Mouse (Mus musculus): ENCODE results near the gene Igf1r. TPM values are rescaled to one million over a fixed set of nuclear protein-coding genes. Genes with fewer than 3 reads are reported as not detected.

Igf1r gene
- polyA plus RNA-seq, 1 experiment from 2014 or later, result 15.2 TPM

DNA sequence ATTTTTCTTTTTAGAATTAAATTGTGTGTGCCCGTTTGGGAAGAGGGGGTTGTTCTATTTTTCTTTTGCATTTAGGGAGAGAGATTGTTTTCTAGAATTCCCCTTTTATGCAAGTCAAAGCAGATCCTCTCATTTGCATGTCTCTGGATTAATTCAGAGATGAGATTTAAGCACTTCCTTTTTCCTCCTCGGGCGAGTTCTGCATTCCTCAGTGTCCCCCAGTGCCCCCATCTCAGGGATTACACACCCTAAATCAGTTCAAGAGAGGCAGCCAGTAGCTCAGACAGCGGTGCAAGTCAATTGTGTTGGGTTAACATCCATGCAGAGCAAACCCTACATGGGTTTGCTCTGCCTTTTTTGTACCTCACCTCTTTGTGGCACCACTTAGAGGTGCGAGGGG is 261.2 kb downstream of the Igf1r start:
- WGBS, result 85% methylated on average over 5 of the region's 5 CpGs

DNA sequence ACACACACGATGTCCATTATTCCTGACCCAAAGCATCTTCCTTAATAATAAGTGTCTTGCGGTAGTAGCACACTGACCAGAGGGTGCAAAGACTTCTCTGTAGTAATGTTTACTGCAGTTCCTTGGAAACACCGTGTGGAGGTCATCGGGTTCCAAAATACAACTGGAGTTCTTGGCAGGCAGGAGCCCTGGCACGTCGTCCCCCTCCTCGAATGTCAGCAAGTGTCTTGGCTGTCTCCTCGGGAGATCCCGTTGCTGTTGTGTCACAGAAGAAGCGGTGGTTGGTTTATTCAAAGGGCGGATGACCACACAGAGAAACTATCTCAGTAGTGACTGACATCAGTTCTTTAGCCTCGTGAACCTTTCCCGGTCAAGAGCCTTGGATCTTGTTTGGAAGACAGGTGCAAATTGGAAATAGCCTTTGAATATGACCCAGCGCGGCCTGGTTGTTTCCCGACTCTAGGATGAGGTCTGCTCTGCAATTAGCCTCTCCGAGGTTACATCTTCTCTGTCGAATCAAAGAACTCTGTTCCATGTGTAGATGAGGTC is 263.0 kb downstream of the Igf1r start:
- whole genome bisulfite sequencing, result 85% methylated on average over 18 of the region's 18 CpGs
- no peaks in the 10 kb centered on the region for H3K27me3 ChIP-seq (replicated peaks)
- H3K9ac ChIP-seq, result no peak overlapping the region
- ATAC-seq, result no peak
- no peaks in the 10 kb centered on the region for H3K9me3 ChIP-seq
- H3K4me1 ChIP-seq (replicated peaks), result no peaks in the 10 kb centered on the region
- peaks cover 11% of the 10 kb centered on the region; the same call in 1 of the 2 replicates for H3K36me3 ChIP-seq
- no peak overlapping the region for H3K27ac ChIP-seq
- no peak overlapping the region for H3K4me3 ChIP-seq (replicated peaks)
- H3K4me2 ChIP-seq (replicated peaks), result no peak overlapping the region

More for the DNA sequence above, 261.2 kb downstream of the Igf1r start:
- Histone ChIP-seq H3K4me3 (replicated peaks) (no peak overlapping the region), H3K4me1 (replicated peaks) (no peaks in the 10 kb centered on the region), H3K4me2 (replicated peaks) (no peak overlapping the region), H3K36me3 (peaks cover 15% of the 10 kb centered on the region), H3K27me3 (replicated peaks) (no peaks in the 10 kb centered on the region), H3K9me3 (no peaks in the 10 kb centered on the region), H3K9ac (no peak overlapping the region), H3K27ac (no peak overlapping the region)
- no peak for ATAC-seq

DNA sequence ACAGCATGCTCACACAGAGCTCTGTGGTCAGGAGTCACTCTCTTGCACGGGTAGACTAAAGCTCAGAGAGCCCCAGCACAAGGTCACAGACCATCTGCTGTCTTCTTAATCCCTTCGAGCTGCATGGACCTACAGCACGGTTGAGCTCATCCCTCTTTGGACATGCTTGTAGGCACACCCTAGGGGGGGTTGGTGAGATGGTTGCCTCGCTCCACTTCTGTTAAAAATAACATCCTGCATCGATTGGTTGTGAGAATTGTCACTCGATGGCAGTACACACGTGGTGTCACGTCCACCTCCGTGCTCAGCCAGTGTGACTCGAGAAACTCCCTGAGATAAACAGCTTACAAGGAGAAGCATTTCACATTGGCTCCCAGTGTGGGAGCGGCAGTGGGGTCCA is 266.3 kb downstream of the Igf1r start:
- ATAC-seq, result no peak
- Histone ChIP-seq H3K4me3 (replicated peaks) (no peak overlapping the region), H3K36me3 (peaks cover 6% of the 10 kb centered on the region; the same call in 1 of the 2 replicates), H3K27me3 (replicated peaks) (no peaks in the 10 kb centered on the region), H3K27ac (no peak overlapping the region), H3K9me3 (no peaks in the 10 kb centered on the region), H3K9ac (no peak overlapping the region), H3K4me1 (replicated peaks) (no peaks in the 10 kb centered on the region), H3K4me2 (replicated peaks) (no peak overlapping the region)
- WGBS, result 91% methylated on average over 11 of the region's 11 CpGs

DNA sequence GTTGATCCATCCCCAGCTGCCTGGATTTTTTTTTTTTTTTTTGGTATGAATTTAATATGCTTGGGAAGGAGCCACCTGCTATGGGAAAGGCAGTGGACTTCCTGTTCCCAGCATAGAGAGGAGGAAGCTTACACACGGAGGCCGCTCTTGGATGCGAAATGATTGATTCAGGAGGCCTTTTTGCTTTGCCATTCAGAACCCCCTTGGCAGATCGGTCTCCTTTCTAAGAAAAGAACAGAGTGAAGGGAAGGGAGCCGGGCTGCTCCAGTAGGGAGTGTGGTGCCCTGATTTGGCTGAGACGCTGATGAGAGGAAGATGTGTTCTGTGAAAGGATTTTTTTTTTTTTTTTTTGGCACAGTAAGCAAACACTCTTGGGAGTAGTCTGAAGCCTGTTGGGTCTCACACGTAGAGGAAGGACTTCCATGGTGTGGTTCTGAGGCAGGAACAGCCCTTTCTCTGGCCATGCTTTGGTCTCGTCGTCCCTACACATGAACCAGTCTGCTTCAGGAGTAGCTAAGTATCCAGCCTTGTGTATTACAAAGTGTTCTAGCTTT is 269.1 kb downstream of the Igf1r start:
- no peak overlapping the region for H3K9ac ChIP-seq
- H3K36me3 ChIP-seq, result peaks cover 6% of the 10 kb centered on the region; the same call in 1 of the 2 replicates
- H3K4me3 ChIP-seq (replicated peaks), result no peak overlapping the region
- no peaks in the 10 kb centered on the region for H3K27me3 ChIP-seq (replicated peaks)
- no peak overlapping the region for H3K27ac ChIP-seq
- no peak overlapping the region for H3K4me2 ChIP-seq (replicated peaks)
- H3K9me3 ChIP-seq, result no peaks in the 10 kb centered on the region
- no peak for ATAC-seq
- H3K4me1 ChIP-seq (replicated peaks), result no peaks in the 10 kb centered on the region
- WGBS, result 79% methylated on average over 9 of the region's 9 CpGs

DNA sequence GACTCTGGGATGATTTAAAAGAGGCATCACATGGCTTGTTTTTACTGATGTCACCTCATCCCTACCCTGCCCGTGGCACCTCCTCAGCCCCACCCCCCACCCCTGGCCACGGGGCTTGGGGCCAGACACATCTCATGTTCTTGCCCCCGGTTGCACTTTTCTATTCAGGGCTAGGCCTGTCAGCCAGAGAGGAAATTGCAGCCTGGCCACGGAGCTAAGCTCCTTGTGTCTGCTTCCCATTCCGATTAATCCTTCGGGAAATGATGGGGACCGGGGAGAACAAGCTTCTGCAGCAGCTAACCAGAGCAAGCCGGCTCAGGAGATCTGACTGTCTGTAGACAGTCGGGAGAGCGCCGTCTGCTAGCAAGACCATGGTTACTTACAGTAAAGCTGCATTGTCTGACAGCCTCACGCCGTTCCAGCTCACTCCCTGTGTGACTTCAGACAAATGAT is 270.8 kb downstream of the Igf1r start:
- H3K9me3 ChIP-seq, result no peaks in the 10 kb centered on the region
- 0 out of 2 replicates have a peak, but pooled peaks cover under 1% of the 10 kb centered on the region for H3K4me1 ChIP-seq (replicated peaks)
- peak overlapping the region; percentile 56; the same call in 1 of the 2 replicates for H3K27ac ChIP-seq
- 57% methylated on average over 13 of the region's 13 CpGs for WGBS
- peak; percentile 55 for ATAC-seq
- no peaks in the 10 kb centered on the region for H3K27me3 ChIP-seq (replicated peaks)
- H3K36me3 ChIP-seq, result 0 out of 2 replicates have a peak, but pooled peaks cover 4% of the 10 kb centered on the region
- H3K4me3 ChIP-seq (replicated peaks), result no peak overlapping the region
- no peak overlapping the region for H3K9ac ChIP-seq
- H3K4me2 ChIP-seq (replicated peaks), result no peak overlapping the region

DNA sequence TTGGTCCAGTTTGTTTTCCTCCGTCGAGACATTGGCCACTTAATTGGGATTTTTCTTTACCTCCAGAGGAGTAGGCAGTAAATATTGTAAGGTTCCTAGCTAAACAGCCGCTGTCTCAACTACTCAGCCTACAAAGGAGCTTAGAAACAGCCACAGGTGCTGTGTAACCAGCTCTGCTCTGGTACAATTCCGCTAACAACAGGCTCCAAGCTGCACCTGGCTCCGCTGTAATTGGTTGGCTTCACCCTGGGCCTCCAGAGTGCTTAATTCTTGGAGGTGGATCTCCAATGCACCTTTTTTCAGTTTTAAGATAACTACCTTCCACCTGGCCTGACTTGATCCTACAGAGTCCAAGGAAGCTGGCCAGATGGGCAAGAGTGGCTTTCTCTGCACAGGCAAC is 271.4 kb downstream of the Igf1r start:
- H3K9ac ChIP-seq, result no peak overlapping the region
- no peaks in the 10 kb centered on the region for H3K27me3 ChIP-seq (replicated peaks)
- no peak for ATAC-seq
- H3K36me3 ChIP-seq, result 0 out of 2 replicates have a peak, but pooled peaks cover 4% of the 10 kb centered on the region
- no peak overlapping the region for H3K27ac ChIP-seq
- no peak overlapping the region for H3K4me3 ChIP-seq (replicated peaks)
- H3K9me3 ChIP-seq, result no peaks in the 10 kb centered on the region
- H3K4me2 ChIP-seq (replicated peaks), result no peak overlapping the region
- WGBS, result 91% methylated on average over 5 of the region's 5 CpGs
- 0 out of 2 replicates have a peak, but pooled peaks cover 3% of the 10 kb centered on the region for H3K4me1 ChIP-seq (replicated peaks)

DNA sequence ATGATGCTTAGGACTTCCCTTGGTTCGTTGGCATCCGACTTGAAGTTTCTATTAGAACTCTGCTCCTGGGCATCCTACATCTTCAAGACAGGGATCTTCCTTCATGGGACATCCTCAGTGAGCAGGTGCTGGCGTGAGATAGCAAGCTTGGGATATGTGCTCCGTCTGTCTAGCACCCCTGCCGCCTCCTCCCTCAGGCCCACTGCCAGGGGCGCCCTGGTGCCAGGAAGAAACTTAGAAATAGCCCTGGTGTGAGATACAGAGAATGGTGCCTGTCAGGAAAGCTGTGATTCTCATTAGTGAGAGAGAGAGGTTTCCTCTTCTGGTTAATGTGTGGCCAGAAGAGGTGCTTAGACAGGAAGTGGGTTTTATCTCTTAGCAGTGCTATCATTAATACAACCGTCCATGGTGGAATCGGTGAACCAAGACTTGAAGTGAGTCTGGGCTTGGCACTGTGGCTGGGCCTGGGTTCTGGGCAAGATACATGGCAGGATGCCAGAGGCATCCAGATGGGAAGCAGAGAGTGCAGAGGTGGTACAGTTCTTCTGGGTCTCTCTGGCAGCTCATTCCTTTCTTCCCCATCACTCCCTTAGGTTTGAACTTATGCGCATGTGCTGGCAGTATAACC is 272.9 kb downstream of the Igf1r start:
- Histone ChIP-seq H3K4me3 (replicated peaks) (no peak overlapping the region), H3K4me2 (replicated peaks) (no peak overlapping the region), H3K4me1 (replicated peaks) (0 out of 2 replicates have a peak, but pooled peaks cover 3% of the 10 kb centered on the region), H3K27me3 (replicated peaks) (no peaks in the 10 kb centered on the region), H3K36me3 (0 out of 2 replicates have a peak, but pooled peaks cover 4% of the 10 kb centered on the region), H3K9ac (no peak overlapping the region), H3K27ac (no peak overlapping the region), H3K9me3 (no peaks in the 10 kb centered on the region)
- no peak for ATAC-seq
- 85% methylated on average over 9 of the region's 9 CpGs for WGBS

DNA sequence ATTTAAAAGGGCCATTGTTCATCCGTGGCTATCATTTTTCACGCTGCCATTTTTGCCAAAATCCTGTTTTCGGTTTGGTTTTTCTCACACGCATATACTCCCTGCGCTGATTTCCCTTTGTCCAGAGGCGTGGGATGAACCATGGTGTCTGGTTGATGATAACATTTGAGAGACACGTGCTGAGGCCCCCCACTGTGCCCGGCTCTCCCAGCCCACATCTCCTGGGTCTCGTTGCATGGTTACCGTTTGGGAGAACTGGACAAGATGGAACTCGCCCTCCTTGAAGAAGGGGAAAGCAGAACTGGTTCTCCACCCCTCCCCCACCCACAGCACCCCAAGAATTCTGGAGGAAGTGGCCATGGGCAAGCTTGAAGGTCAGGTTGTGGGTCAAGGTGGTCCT is 274.4 kb downstream of the Igf1r start:
- H3K4me3 ChIP-seq (replicated peaks), result no peak overlapping the region
- H3K27me3 ChIP-seq (replicated peaks), result no peaks in the 10 kb centered on the region
- H3K4me1 ChIP-seq (replicated peaks), result 0 out of 2 replicates have a peak, but pooled peaks cover 3% of the 10 kb centered on the region
- H3K36me3 ChIP-seq, result 0 out of 2 replicates have a peak, but pooled peaks cover 4% of the 10 kb centered on the region
- 88% methylated on average over 11 of the region's 11 CpGs for WGBS
- H3K9me3 ChIP-seq, result no peaks in the 10 kb centered on the region
- H3K9ac ChIP-seq, result no peak overlapping the region
- H3K27ac ChIP-seq, result no peak overlapping the region
- no peak overlapping the region for H3K4me2 ChIP-seq (replicated peaks)
- ATAC-seq, result no peak

DNA sequence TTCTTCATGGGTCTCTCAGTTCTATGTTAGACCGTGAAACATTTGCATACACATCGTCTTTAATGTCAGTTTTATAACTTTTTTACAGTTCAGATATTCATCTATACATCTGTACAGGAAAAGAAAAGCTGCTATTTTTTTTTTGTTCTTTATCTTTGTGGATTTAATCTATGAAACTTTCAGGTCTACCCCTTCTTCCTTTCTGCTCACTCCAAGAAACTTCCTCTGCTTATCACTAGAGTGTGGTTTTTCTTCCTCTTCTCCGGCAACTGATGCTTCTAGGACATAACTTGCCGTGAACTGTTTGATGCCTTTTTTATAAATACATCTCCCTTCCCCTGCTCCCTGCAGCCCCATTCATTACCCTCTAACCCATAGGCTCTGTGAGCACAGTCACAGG is 275.0 kb downstream of the Igf1r start:
- H3K27me3 ChIP-seq (replicated peaks), result no peaks in the 10 kb centered on the region
- no peak overlapping the region for H3K4me2 ChIP-seq (replicated peaks)
- 0 out of 2 replicates have a peak, but pooled peaks cover 4% of the 10 kb centered on the region for H3K36me3 ChIP-seq
- 83% methylated on average over 4 of the region's 4 CpGs for WGBS
- no peak overlapping the region for H3K9ac ChIP-seq
- H3K4me3 ChIP-seq (replicated peaks), result no peak overlapping the region
- no peaks in the 10 kb centered on the region for H3K9me3 ChIP-seq
- H3K27ac ChIP-seq, result no peak overlapping the region
- ATAC-seq, result no peak
- H3K4me1 ChIP-seq (replicated peaks), result 0 out of 2 replicates have a peak, but pooled peaks cover 3% of the 10 kb centered on the region

DNA sequence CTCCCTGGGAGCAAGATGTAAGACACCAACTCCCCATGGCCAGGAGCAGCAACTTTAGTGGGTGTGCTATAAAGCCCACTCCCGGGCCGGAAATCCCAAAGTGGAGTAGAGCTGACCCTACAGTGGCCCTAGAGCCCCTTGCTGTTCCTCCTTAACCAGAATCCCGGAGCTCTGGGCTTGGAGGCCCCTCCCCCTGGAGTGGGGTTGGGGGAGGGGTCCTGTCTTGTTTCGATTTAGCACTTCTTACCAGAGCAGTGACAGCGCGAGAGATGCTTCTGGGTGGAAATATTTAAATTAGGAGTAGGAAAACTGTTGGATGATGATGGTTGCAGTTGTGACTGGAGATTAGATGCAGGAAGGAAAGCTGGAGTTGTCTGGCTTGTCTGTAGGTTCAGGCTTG is 275.9 kb downstream of the Igf1r start:
- WGBS, result 53% methylated on average over 6 of the region's 6 CpGs
- no peak overlapping the region for H3K9ac ChIP-seq
- H3K27me3 ChIP-seq (replicated peaks), result no peaks in the 10 kb centered on the region
- H3K9me3 ChIP-seq, result no peaks in the 10 kb centered on the region
- no peak overlapping the region for H3K27ac ChIP-seq
- H3K4me3 ChIP-seq (replicated peaks), result no peak overlapping the region
- H3K4me2 ChIP-seq (replicated peaks), result no peak overlapping the region
- peaks cover 3% of the 10 kb centered on the region; the same call in 1 of the 2 replicates for H3K4me1 ChIP-seq (replicated peaks)
- 0 out of 2 replicates have a peak, but pooled peaks cover 4% of the 10 kb centered on the region for H3K36me3 ChIP-seq
- ATAC-seq, result no peak

DNA sequence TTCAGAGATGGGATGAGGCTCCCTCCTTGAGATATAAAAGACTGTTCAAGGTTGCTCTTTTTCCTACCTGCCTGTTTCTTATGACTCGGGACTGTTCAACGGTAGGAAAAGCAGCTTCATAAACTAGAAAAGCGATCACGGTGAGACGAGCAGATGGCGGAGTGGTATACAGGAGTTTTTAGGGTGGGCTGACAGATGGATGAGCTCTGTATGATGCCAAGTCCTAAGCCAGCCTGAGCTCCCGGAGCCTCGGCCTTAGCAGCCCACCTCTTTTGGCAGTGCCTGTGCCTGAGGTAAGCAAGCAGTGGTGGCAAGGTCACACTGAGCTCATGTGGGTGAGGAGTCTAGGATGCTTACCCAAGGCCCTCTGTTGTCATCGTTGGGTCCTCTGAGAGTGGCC is 278.2 kb downstream of the Igf1r start:
- no peak overlapping the region for H3K27ac ChIP-seq
- no peak overlapping the region for H3K4me2 ChIP-seq (replicated peaks)
- no peak overlapping the region for H3K9ac ChIP-seq
- WGBS, result 92% methylated on average over 9 of the region's 9 CpGs
- ATAC-seq, result no peak
- no peaks in the 10 kb centered on the region for H3K27me3 ChIP-seq (replicated peaks)
- H3K4me1 ChIP-seq (replicated peaks), result peaks cover 7% of the 10 kb centered on the region
- no peaks in the 10 kb centered on the region for H3K36me3 ChIP-seq
- no peak overlapping the region for H3K4me3 ChIP-seq (replicated peaks)
- H3K9me3 ChIP-seq, result no peaks in the 10 kb centered on the region

DNA sequence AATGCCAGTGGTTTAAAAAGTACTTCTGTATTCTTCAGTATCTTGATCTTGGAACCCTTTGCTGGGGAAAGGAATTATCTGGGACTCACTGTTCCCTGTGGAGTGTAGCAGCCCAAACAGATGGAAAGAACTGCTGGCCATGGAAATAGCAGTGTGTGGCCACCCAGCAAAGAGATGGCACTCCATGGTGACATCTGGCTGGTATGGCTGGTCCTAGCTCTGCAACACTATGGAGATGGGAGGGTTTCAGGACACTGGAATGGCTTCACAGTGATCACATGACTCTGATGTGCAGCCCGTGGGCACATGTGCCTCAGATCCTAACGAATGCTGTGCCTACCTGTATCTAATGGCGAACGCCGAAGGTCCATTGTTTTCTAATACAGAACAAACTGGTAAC is 279.9 kb downstream of the Igf1r start:
- no peaks in the 10 kb centered on the region for H3K36me3 ChIP-seq
- no peak overlapping the region for H3K27ac ChIP-seq
- no peaks in the 10 kb centered on the region for H3K27me3 ChIP-seq (replicated peaks)
- H3K9ac ChIP-seq, result no peak overlapping the region
- no peak overlapping the region for H3K4me3 ChIP-seq (replicated peaks)
- no peak for ATAC-seq
- H3K4me2 ChIP-seq (replicated peaks), result no peak overlapping the region
- peaks cover 7% of the 10 kb centered on the region for H3K4me1 ChIP-seq (replicated peaks)
- no peaks in the 10 kb centered on the region for H3K9me3 ChIP-seq
- 92% methylated on average over 5 of the region's 5 CpGs for WGBS

Measured in intestine, embryonic 15.5 days (tissue).